Mouse (Mus musculus) right cerebral cortex, postnatal 4 days (tissue): ENCODE results near the gene Gtpbp1.

ENCODE experiments used
- DNase-seq: peaks from one replicate; pipeline ENCODE4 v3.0.0-alpha.2; 2022

Gene Gtpbp1

DNA sequence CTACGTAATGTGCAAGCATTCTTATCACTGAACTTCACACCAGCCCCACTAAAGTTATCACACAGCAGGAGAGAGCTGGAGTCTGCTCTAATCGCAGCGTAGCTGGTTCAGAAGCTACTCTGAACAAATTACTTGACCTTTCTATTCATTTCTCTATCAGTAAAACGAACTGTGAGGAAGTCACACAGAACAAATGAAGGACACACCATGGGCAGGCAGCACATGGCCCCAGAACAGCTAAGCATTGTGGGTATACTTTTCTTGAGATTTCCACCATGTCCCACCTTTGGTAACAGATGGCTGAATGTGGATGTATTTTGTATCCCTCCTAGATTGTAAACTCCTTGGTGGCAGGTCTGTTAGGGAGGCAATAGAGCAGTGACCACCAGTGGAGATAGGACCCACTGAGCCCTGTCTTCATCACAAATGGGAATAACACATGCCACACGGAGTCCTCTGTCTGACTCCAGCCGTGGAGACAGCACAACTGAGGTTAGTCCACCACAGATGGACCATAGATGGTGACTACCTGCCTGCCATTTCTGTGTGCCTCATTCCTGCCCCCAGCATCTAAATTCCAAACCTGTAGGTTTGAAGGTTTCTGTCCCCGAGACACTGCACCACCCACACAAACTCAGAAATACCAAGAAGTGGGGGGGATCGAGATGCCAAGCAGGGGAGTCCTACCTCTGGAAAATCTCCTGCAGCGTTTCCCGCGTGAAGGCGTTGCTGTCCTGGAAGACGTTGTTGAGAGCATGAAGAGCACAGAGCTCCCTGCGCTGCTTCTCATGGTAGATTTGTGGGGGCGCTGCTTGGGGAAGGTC is 4.4 kb upstream of the Gtpbp1 start:
- DNase-seq = no peak

- DNase-seq = peak; percentile 43
Observed at GRCm38 (mm10) chr15:79687175-79687574, 3.5 kb upstream of the Gtpbp1 start.

DNA sequence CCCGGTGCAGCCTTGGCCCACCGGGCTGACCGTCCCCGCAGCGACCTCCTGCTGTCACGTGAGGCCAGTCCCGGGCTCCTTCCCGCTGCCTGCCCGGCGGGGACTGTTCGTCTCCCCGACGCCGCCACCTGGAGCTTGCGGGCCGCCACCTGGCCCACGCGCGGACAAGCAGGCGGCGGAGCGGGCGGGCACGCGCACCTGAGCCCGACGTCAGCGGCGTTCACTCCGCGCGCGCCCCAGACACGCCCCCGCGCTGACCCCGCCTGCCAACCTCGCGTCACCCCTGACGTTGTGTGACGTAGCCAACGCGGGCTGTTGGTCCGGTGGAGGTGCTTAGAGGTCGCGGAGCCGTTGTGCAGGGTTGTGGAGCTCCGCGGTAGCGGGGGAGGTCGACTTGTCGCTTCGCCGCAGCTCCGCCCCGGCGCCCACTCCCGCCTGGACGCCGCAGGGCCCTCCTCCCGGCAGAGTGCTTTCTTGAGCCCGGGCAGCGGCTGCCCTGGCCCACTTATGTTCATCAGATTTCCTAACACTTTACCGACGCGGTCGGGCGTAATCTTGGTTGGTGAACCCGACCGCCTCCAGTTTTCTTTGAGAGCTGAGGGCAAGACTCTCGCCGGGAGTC is 2.9 kb upstream of the Gtpbp1 start, which contains the start of gene Josd1:
TSS of gene Josd1 (minus strand) at position 274 of the 622 bp plus-strand sequence.
- DNase-seq = peak; percentile 94

- no peak for DNase-seq
Observed at GRCm38 (mm10) chr15:79688268-79688956, 2.2 kb upstream of the Gtpbp1 start.

DNA sequence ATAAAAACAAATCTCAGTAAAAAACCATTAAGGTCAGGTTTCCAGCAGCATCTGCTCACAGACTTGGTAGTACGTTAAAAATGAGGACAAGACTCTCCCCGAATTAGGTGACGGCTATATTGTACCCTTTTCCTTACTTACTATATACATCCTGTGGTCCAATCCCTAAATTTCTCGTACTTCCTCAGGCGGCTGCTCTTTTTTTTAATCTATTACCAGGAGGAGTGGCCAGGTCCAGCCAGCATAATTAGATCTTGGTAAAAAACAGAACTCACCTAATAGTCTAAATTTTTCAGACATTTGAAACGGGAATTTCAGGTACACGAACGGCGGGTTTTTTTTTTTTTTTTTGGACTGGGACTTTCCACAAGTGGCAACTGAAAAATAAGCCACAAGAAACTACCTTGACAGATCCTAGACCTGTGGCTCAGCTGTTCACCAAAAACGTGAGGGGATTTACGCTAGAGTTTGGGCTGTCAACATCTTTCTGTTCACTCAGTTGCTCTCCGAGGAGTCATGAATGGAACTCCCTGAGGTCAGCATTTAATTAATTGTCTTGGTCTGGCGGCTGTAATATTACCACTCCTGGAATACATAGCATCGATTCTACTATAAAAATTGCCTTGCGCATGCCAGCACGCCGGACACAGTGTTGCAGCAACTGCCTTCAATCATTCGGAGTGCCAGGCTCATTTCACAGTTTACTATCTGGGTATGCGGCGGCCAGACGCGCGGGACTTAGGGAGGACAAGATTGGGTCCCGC is 801 bp upstream of the Gtpbp1 start:
- DNase-seq = no peak

GRCm38 (mm10) chr15:79691023-79691508 is 421 bp downstream of the Gtpbp1 start:
- DNase-seq = no peak

GRCm38 (mm10) chr15:79692334-79692733 is 1.7 kb downstream of the Gtpbp1 start:
- DNase-seq = no peak

DNA sequence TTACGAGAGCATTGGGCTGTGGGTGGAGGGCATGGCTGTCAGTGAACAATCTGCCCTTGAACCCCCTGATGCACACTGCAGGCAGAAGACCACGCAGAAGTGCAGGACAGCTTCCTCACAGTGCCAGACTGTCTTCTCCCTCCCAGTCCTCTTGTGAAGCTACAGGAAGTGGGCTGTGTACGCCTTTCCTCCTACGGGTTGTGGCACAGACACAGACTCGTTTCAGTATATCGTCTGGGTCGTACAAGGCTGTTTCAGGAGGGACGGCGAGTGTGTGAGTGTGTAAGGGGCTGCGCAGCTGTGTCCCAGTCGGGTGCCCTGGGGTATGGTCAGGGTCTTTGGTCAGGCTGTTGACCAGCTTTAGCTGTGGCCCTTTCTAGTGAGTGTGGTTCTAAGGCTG is 3.1 kb downstream of the Gtpbp1 start:
- no peak for DNase-seq

- DNase-seq = no peak
Observed at GRCm38 (mm10) chr15:79694512-79694911, 3.9 kb downstream of the Gtpbp1 start.

DNA sequence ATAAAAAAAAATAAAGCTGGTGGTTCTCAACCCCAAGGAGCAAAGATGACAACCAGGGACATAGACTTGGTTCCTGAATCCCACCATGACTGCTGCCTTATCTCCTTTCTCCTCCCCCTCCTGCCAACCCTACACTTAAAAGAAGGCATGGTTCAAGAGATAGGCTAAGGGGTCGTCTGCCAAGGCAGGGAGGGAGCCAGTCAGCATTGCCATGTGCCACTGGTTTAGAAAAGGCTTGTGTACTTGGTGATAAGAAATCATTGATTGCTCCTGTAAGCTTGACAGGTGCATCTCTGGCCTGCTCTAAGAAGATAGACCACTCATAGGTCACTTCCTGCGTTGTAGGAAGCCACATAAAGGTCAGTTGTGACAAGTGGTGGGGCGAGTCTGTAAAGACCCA is 4.9 kb downstream of the Gtpbp1 start:
- no peak for DNase-seq

DNA sequence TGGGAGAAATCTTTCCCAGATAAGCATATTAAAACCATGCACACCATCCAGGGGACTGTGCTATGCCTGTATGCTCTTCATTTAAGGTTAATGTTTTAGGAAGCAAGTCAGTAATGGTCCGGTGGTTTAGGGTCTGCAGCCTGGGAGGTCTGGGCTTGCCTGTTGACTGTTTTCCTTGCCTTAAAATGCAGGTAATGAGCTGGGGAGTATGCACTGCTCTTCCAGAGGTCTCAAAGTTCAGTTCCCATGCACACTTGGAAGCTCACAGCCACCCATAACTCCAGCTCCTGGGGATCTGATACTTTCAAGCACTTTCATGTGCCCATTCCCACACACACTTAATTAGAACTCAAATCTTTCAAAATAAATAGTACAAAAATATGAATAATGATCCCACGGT is 5.9 kb downstream of the Gtpbp1 start:
- DNase-seq = no peak

- no peak for DNase-seq
Observed at GRCm38 (mm10) chr15:79697011-79697410, 6.4 kb downstream of the Gtpbp1 start.

- DNase-seq = no peak
Observed at GRCm38 (mm10) chr15:79697558-79698187, 7.0 kb downstream of the Gtpbp1 start.

GRCm38 (mm10) chr15:79706603-79707214 is 16.1 kb downstream of the Gtpbp1 start:
- DNase-seq = no peak

GRCm38 (mm10) chr15:79708229-79708822 is 17.7 kb downstream of the Gtpbp1 start:
- no peak for DNase-seq

- DNase-seq = no peak
Observed at GRCm38 (mm10) chr15:79715646-79716045, 25.0 kb downstream of the Gtpbp1 start.

DNA sequence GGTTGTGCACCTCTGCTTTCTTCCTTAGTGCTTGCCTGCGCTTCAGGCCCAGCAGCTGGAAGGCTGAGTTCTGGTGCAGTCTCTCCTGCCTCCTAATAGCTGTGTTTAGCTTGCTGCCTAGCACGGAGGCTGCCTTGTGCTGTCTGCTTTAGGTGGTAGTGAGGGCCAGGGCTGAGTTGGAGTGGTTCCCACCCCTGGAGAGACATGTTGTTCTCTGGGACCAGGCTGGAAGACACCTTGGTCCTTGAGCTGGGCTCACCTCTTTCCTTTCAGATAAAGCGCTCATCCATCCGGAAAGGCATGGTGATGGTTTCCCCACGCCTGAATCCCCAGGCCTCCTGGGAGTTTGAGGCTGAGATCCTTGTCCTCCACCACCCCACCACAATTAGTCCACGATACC is 26.1 kb downstream of the Gtpbp1 start:
- DNase-seq = no peak

DNA sequence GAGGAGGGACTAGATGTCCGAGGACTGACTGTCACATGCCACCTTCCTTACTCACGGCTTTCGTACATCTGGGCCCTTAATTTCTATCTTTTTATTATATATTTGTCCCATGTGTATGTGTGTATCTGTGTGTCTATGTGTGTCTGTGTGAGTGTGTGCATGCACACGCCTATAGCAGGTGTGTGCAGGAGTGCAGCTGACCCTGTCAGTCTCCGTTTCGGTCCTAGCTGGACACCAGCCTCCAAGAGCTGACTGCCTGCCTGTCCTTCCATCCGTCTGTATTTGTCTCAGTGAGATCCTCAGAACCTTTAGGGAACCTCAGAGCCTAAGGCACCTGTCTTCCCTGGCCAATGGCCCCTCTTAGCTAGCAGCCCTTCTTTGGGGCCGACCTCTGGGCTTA is 29.6 kb downstream of the Gtpbp1 start:
- DNase-seq = no peak

DNA sequence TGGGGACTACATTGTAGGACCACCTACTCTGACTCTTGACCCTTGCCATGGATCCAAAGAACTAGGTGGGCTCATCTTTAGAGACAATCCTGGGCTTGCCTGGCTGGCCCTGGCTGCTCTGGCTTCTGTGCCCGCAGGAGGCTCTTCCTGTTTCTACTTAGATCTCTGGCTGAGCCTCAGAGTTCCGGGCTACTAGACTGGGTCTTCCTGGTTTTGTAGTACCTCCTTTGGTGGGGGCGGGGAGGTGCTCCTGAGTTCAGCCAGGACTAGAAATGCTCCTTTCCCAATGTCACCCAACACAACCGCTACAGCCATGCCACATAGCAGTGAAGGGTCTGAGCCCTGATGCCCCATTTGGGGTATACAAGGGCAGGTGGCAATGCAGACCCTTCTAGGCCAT is 30.2 kb downstream of the Gtpbp1 start:
- DNase-seq = no peak

- DNase-seq = no peak
Observed at GRCm38 (mm10) chr15:79723439-79723838, 32.8 kb downstream of the Gtpbp1 start.

GRCm38 (mm10) chr15:79725190-79725789 is 34.6 kb downstream of the Gtpbp1 start:
- no peak for DNase-seq
